Mouse (Mus musculus): ENCODE measurements around the gene Rtn3.
A peak's percentile ranks its signal among the peaks of the same experiment; 100 is the strongest.
"Not testable (repeated sequence)": the region's sequence is repeated elsewhere in the genome, so short reads cannot be mapped to it uniquely, and the experiment has no call there.

Gene Rtn3

DNA sequence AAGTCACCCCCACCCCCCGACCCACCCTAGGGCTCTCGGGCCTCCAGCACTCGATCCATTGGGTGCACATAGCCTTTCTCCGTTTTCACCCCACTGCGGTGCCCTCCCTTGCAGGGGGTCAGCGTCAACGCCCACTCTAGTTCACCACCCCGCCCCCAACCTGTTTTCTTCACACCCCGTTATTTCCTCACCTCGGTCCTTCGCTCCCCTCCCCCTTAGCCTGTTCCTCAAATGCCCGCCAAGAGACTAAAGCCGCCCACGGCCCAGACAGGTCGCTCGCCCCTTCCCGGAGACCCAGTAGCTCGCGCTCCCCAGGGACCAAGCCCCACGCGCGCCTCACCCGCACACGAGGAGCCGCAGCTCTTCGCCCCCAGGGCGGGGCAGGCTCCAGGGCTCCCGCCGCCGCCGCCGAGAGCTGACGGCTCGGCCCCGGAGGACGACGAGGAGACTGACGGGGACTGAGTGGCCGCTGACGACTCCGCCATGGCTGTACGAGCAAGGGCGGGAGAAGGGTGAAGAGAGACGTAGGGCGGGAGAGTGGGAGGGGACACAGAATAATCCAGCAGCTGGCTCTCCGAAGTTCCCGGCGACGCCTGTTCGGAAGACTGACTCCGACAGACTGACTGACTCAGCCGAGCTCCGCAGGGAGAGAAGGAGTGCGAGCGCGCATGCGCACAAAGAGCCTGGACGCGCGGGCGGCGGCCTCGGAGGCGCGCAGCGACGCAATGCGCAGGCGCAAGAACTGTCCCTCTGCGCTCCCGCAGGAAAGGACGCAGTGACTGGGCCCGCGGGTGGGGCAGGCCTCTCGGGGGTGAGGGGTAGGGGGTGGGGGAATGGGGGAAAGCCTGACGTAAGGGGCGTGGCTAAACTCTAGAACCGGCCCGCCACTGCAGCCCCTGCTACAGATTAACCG is at the start of gene Rtn3:
Gene Rtn3 (minus strand): TSS at position 683 of the 913 bp plus-strand sequence.
- DNase-seq: peak; percentile 97

DNA sequence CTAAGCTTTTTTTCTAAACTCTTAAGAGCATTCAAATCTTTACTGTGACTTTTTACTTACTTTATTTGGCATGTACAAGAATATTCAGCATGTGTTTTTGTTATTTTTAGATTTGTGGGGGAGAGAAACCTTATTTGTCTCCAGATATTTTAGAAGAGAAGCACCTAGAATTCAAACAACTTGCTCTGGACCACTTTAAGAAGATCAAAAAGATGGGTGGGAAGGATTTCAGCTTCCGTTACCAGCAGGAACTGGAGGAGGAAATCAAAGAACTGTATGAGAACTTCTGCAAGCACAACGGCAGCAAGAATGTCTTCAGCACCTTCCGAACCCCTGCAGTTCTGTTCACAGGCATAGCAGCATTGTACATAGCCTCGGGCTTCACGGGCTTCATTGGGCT is 48.8 kb upstream of the Rtn3 start:
- no peak for DNase-seq

DNA sequence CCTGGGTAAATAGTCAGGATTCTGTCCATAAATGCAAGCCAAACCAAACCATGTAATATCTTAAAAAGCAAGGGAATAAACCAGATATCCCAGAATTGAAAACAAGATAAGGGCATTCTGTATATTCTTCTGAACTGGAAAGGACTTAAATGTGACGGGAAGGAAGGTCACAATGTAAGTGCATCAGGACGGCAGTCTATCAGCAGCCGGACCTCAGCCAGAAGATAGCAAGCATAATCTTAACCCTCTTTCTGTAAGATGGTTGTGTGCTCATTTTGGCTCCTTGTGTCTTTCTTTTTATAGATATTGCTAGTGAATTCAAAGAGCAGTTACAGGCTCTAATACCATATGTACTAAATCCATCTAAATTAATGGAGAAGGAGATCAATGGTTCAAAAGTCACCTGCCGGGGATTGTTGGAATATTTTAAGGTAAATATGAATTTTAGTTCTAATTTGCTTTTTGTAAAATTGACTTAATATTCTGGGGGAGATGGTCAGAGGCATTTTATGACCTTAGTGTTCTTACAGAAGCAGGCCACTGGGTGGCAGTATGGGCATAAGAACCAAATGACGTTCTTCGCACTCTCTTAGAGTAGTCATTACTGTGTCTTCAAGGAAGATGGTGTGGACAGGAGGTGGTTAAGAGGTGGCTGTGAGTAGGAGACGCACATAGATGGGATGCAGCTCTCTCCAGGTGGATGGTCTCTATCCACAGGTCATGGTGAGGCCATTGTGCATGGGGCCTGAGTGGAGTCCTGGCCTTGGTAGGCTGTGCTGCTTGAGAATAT is 45.8 kb upstream of the Rtn3 start:
- DNase-seq: peak; percentile 69

DNA sequence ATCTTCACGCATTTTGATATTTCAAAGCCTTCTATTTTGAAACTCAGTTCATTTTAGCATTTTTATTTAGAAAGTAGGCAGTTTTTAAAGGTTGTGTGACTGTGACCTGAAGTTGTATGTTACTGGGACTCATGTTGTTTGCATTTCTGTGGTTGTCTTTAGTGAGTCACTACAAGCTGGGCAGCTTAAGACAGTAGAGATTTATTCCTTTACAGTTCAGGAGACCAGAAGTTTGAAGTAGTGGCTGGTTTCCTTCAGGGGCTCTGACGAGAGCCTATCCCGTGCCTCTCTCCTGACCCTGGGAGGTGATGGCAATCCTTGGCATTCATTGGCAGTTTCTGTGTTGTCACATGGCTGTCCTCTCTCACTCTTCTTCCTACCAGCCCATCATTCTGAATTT is 41.8 kb upstream of the Rtn3 start:
- no peak for DNase-seq

DNA sequence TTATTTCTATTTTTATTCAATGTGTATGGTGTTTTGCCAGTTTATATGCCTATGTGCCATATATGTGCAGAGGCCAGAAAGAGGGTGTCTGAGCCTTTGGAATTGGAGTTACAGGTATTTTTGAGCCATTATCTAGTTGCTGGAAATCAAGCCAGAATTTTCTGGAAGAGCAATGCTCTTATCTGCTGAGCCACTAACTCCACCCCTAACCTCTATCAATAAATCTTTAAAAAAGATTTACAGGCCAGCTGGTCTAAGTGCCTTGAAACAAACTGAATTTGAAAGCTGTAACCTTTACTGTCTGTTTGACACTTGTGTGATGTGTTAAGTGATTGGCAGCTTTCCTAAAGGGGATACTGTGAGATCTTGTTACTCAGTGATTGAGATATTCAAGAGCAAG is 40.7 kb upstream of the Rtn3 start:
- no peak for DNase-seq

DNA sequence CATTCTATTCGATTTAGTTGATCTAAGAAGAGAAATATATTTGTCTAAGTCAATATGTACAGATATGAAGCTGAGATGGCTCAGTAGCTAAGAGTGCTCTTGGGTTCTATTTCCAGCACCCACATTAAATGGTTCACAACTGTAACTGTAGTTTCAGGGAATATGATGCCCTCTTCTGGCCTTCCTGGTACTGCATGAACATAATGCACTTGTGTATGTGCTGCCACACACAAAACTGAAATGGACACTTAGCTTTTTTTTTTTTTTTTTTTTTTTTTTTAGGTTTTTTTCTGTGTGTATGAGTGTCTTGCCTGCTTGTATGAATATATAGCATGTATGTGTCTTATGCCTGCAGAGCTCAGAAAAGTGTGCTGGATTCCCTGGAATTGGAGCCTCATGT is 40.2 kb upstream of the Rtn3 start:
- DNase-seq: peak; percentile 65

DNA sequence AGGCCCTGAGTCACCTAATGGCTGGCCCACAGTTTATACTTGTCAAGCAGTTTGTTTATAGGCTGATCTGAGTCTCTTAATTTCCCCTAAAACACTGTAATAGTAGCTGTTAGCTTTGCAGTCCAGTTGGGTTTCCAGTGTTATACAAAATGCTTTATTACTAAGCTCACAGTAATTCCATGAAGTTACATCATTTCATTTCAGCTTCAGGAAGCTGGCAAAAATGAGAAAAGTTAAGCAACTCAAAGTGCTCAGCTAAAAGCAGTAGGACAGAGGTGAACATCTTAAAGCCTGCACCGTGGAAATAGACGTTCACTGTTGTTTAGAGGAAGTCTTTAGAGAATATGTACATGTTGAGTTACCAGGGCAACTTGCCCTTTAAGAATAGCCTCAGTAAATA is 39.8 kb upstream of the Rtn3 start:
- DNase-seq: no peak

DNA sequence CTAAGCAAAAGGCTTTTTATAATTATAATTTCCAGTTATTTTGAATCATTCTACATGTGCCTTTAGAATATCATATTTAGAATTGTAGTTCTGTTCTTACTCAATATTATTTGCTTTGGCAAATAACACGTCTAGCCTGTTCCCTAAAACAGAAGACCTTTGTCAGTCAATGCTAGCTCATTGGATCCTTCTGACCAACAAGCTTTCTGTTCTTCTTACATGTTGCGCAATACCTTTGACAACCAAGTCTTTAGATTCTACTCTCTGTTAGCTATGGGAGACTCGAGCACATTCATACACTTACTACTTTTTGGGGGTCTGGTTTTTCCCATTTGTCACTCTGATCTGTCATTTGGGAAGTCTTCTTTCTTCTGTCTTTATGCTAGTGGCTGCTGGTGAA is 38.5 kb upstream of the Rtn3 start:
- no peak for DNase-seq

DNA sequence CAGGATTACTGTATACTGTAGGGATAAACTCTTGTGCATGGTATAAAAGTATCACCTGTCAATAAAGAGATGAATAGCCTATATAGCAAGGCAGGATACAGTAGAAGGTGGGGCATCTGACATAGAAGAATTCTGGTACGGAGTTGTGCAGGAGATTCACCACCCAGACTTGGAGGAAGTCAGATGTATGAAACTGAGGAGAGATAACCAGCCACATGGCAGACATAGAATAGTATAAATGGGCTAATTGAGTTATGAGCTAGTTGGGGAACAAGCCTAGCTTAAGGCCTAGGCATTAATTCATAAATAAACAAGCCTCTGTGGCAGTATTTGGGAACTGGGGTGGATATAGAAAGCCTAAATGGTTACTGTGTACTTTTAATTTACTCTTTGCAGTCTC is 33.4 kb upstream of the Rtn3 start:
- no peak for DNase-seq

DNA sequence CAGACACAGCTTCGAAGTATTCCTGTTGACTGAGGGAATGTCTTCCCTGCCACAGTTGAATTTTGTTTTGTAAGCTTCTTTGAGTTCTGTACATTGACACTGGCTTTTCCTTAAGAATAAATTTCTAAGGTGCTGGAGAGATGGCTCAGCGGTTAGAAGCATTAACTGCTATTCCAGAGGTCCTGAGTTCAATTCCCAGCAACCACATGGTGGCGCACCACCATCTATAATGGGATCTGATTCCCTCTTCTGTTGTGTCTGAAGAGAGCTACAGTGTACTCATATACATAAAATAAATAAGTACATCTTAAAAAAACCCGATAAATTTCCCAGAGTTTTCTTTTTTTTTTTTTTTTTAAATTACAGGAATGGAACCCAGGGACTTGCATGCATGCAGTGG is 24.9 kb upstream of the Rtn3 start:
- peak; percentile 39 for DNase-seq

DNA sequence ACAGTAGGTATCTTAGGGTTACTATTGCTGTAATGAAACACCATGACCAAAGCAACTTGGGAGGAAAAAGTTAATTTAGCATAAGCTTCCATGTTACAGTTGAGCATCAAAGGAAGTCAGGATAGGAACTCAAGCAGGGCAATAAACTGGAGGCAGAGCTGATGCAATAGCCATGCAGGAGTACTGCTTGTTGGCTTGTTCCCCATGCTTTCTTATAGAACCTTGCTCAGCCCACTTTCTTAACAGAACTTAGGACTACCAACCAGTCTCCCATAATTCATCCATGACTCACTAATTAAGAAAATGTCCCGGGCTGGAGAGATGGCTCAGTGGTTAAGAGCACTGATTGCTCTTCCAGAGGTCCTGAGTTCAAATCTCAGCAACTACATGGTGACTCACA is 23.2 kb upstream of the Rtn3 start:
- DNase-seq: no peak

DNA sequence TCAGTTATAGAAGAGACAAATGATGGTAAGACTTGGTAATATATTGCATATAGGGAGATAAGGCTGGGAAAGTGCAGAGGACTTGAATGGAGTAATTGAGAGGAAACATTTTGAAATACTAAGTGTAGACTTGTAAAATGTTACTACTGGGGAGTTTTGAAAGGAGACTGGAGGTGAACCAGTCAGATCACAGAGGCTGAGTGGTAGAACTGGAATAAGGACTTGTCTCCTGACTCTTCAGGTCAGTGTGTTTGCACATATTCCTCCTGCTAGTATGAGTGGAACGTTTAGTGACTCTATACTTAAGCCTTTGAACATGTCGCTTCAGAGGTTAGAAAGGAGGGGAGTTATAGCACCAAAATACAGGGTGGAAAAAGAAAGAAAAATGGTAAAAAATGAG is 19.4 kb upstream of the Rtn3 start:
- peak; percentile 34 for DNase-seq

DNA sequence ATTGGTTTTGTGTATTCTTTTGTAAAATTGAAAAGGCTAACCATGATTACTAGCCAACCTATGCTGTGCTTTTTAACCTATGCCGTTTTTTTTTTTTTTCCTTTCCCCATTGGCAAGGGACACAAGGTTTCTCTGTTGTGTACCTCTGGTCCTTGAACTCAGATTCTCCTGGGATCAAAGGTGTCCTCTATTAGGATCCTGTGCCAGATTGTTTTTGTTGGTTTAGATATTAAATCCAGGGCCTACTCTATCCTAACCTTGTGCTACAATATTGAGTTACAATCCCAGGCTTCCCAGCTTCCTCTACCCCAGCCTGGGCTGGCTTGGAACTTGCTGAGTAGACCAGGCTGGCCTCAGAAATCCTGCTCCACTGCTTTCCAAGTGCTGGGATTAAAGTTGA is 17.6 kb upstream of the Rtn3 start:
- no peak for DNase-seq

DNA sequence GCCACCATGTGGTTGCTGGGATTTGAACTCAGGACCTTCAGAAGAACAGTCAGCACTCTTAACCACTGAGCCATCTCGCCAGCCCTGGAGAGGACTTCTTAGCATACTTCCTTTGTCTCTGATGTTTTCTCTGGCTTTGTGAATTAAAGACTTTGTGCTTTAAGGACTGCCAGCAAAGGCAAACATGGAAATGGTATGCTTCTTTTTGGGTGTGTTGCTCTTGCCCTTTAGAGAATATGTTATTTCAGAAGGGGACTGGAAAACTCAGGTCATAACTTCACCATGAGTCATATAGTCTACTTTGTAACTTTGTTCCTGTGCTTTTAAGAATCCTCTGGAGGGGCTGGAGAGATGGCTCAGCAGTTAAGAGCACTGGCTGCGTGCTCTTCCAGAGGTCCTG is 15.7 kb upstream of the Rtn3 start:
- DNase-seq: peak; percentile 38

DNA sequence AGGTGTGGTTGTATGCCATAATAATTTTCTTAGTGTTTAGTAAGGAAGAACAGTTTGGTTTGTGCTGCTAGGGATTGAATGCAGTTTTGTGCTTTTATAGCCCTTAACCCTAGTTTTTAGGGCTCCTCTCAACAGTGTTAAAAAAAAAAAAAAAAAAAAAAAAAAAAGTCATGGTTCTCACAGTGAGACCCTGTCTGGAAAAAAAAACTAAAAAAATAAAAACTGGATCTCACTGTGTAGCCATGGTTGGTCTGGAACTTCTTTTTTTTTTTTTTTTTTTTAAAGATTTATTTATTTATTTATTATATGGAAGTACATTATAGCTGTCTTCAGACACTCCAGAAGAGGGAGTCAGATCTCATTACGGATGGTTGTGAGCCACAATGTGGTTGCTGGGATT is 13.0 kb upstream of the Rtn3 start:
- DNase-seq: not testable (repeated sequence)

DNA sequence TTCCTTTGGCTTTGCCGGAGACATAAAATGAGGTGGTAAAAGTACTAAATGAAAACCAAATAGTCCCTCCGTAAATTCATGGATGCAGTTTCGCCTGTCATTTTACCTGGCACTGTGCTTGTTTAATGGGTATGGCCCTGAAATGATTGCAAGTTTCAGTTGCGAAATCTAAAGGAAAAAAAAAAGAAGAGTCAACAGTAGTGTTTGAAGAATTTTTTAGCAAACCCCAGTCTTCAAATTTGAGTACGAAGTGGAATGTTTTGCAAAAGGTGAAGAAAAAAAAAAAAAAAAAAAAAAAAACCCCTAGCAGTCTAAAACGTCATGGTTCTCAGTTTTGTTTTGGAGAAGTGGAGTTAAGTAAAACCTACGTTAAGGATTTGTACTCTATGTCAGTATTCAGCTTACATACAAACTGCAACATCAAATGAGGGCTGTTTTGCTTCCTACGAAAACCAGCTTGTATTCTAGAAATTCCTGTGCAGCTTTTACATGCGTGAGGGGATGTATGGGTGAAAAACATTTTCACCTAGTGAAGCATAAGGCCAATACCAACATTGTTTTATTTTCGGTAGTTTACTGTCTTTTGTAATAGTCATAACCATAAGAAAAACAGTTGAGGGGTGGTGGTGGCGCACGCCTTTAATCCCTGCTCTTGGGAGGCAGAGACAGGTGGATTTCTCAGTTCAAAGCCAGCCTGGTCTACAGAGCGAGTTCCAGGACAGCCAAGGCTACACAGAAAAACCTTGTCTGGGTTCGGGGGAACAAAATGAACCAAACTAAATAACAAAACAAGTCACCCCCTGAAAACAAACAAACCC is 12.3 kb upstream of the Rtn3 start:
- DNase-seq: peak; percentile 40

DNA sequence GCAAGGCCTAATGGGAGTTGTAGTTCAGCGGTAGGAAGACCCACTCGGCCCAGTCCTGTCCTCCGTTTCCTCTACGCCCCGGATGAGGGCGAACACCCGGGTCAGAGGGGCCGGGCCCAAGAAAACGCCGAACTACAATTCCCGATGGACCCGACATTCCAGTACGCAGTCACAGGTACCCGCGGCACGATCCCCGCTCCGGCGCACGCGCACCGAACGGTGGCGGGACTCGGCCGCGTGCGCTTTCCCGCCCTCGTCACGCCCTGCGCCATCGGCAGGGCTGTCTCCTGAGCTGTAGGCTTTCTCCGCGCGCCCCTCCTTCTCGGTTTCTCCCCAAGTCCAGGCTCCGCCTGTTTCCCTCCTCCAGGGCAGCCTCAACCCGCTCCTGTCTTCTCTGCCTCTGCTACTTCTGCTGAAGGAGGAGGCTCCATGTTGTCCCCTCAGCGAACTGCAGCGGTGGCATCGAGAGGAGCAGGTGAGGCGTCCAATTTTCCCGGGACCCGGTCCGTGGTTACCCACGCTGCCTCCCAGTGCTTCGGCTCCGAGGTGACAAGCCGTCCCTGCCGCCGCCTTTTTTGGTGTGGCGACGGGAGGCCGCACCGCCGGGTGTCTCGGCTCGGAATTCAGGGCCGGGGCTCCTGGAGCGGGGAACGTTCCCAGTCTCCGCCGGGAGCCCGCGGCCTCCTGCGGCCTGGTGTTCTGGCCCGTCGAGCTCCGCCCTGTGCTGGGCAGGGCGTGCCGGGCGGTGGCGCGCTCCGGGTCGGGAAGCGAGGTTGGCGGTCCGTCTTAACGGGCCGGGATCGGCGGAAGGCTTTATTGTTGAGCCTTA is 11.3 kb upstream of the Rtn3 start:
- DNase-seq: peak; percentile 97

DNA sequence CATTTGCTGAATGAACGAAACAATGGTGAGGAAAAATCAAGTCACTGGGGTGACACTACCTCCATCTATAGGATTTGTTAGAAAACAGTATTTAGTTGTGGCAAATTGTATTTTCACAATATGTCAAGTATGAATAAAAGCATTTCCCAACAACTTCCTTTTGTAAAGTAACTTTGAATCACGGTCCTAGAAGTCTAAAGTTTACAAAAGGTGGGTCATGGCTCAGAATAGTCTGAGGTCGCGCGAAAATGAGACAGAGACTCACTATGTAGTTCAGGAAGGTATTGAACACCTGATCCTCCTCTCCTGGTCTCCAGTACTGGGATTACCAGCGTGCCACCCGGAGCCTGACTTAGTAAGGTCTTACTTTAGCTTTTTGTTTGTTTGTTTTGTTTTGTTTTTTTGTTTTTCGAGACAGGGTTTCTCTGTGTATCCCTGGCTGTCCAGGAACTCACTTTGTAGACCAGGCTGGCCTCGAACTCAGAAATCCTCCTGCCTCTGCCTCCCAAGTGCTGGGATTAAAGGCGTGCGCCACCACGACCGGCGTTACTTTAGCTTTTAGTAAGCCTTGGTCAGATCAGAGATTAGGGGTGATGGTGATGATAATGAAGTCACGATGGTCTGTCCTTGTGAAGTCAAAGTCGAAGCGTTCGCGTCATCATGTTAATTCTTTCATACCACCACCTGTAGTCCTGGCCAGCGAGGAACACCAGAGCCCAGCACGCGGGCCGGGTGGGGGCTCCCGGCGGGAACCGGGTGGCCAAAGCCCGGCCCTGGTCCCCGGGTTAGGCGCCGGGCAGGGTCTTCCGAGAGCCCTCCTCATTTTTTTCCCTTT is 10.5 kb upstream of the Rtn3 start, which contains the start of gene Atl3:
Gene Atl3 (plus strand): TSS at position 689 of the 835 bp plus-strand sequence.
- peak; percentile 15 for DNase-seq

DNA sequence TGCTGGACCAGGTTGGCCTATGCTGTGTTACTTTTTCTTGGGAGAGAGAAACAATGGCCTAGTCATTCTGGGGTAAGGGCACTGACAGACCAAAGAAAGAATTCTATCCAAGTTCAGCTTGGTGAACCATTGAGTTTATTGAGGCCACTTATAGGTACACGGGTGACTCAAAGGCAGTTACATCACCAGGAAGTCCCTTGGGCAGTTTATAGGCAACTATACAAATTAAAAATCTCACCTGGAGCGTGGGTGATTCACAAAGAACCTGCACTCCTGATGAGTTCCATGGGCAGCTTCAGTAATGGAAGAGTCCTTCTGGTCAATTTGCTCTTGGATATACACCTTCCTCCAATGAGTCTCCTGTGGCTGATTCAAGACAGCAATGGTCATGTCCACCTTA is 9.6 kb upstream of the Rtn3 start:
- DNase-seq: no peak

DNA sequence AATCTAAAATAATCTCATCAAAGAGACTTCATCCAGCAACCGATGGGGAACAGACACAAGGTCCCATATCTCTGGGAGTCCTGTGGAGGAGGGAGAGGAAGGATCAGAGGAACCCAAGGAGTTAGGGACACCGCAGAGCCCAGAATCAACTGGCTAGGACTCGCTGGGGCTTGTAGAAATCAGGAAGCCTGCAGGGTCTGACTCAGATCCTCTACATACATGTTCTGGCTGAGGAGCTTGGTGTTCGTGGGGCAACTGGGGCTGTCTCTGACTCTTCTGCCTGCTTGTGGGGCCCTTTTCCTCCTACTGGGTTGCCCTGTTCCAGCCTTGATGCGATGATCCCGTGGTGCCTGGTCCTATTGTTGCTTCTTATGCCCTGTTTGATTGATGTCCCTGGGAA is 8.9 kb upstream of the Rtn3 start:
- no peak for DNase-seq

DNA sequence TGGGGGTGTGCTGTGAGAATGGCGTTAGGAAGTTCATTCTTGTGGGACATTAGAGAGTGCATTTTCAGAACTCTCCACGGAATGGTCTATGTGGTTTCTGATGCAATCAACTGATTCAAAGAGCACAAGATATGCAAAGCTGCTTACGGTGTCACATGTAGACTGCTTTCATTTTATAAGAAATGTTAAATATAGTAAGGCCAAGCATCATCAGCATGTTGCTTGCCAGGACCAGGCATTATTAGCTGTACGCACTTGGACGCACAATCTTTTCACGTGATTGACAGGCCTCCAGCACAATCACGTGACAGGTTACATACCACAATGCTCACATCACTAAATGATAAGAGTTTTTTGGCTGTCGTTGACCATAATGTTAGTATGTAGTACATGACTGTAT is 4.6 kb upstream of the Rtn3 start:
- DNase-seq: peak; percentile 14
